Mouse (Mus musculus) erythroid progenitor cell, adult 5-6 weeks (primary cell): ENCODE results near the gene Dnajc14. TPM values are rescaled to one million over a fixed set of nuclear protein-coding genes. Genes with fewer than 3 reads are reported as not detected.
"Not testable (repeated sequence)": the region's sequence is repeated elsewhere in the genome, so short reads cannot be mapped to it uniquely, and the experiment has no call there.

Source experiments
- ATAC-seq: replicated peaks from 2 replicates; pipeline ENCODE4 v1.8.0; 2016; ENCODE audit warnings: moderate number of reproducible peaks, mild to moderate bottlenecking, moderate TSS enrichment, inconsistent platforms; ENCODE audit not compliant: poor library complexity, low FRiP score, severe bottlenecking
- total RNA-seq, 2 experiments: library from RNA; stranded (forward) in 1 of 2; stranded (reverse) in 1 of 2; fragments of 150-400 nt in 1 of 2; fragments of 186-747, 209-891 nt in 1 of 2; gene quantifications; 2 replicates each; pipeline versions ENCODE4 v1.2.3 to v1.2.4; 2015 to 2017; ENCODE audit warnings: low replicate concordance in 2 of 2

The Dnajc14 gene
- total RNA-seq, 2 experiments from 2014 or later: 15.5 to 23.5 TPM

GRCm38 (mm10) chr10:128817033-128817432 is 13.2 kb downstream of the Dnajc14 start, which contains the start of gene Sarnp:
Sarnp (plus strand) TSS chr10:128817333.
- ATAC-seq: no peak

GRCm38 (mm10) chr10:128820217-128820616 is 16.4 kb downstream of the Dnajc14 start:
- ATAC-seq: no peak

GRCm38 (mm10) chr10:128821358-128822056 is 17.6 kb downstream of the Dnajc14 start, which contains the start of gene Ormdl2:
Ormdl2 (minus strand) TSS chr10:128821645.
- ATAC-seq: peak; percentile 98

- no peak for ATAC-seq
Measured at GRCm38 (mm10) chr10:128822135-128822534, 18.3 kb downstream of the Dnajc14 start.

GRCm38 (mm10) chr10:128823087-128823486 is 19.2 kb downstream of the Dnajc14 start:
- not testable (repeated sequence) for ATAC-seq

- no peak for ATAC-seq
Measured at GRCm38 (mm10) chr10:128823821-128824220, 20.0 kb downstream of the Dnajc14 start.

GRCm38 (mm10) chr10:128837400-128837799 is 33.5 kb downstream of the Dnajc14 start:
- no peak for ATAC-seq

- no peak for ATAC-seq
Measured at GRCm38 (mm10) chr10:128839434-128839833, 35.6 kb downstream of the Dnajc14 start.

- ATAC-seq: no peak; the same call in 1 of the 2 replicates
Measured at GRCm38 (mm10) chr10:128840612-128841011, 36.8 kb downstream of the Dnajc14 start.

GRCm38 (mm10) chr10:128843260-128843659 is 39.4 kb downstream of the Dnajc14 start:
- no peak for ATAC-seq

- no peak for ATAC-seq
Measured at GRCm38 (mm10) chr10:128845516-128845915, 41.7 kb downstream of the Dnajc14 start.

- ATAC-seq: no peak
Measured at GRCm38 (mm10) chr10:128846664-128847063, 42.8 kb downstream of the Dnajc14 start.

GRCm38 (mm10) chr10:128848426-128848825 is 44.6 kb downstream of the Dnajc14 start:
- ATAC-seq: no peak

- no peak for ATAC-seq
Measured at GRCm38 (mm10) chr10:128850339-128850738, 46.5 kb downstream of the Dnajc14 start.

GRCm38 (mm10) chr10:128861176-128861575 is 57.3 kb downstream of the Dnajc14 start:
- ATAC-seq: no peak

GRCm38 (mm10) chr10:128866042-128866441 is 62.2 kb downstream of the Dnajc14 start:
- no peak for ATAC-seq

GRCm38 (mm10) chr10:128866518-128866917 is 62.7 kb downstream of the Dnajc14 start:
- no peak for ATAC-seq

Other genes starting within 250 kb of the Dnajc14 start
- 122 and 141 TPM in 2 replicates for gene Pa2g4, start 238.1 kb upstream of the Dnajc14 start, total RNA-seq (2015; ENCODE audit: low replicate concordance)
- 87.7 and 97.9 TPM in 2 replicates for gene Pa2g4, start 238.1 kb upstream of the Dnajc14 start, total RNA-seq (2017; ENCODE audit: low replicate concordance)
- gene Erbb3, start 214.4 kb upstream of the Dnajc14 start, total RNA-seq (2015; ENCODE audit: low replicate concordance): 0.84 and 1.1 TPM in 2 replicates
- gene Erbb3, start 214.4 kb upstream of the Dnajc14 start, total RNA-seq (2017; ENCODE audit: low replicate concordance): 0.39 and 0.53 TPM in 2 replicates
- 581 and 593 TPM in 2 replicates for gene Rps26, start 177.3 kb upstream of the Dnajc14 start, total RNA-seq (2015; ENCODE audit: low replicate concordance)
- gene Rps26, start 177.3 kb upstream of the Dnajc14 start, total RNA-seq (2017; ENCODE audit: low replicate concordance): 151 and 338 TPM in 2 replicates
- gene Ikzf4, start 158.1 kb upstream of the Dnajc14 start, total RNA-seq (2015; ENCODE audit: low replicate concordance): not detected in 2 replicates
- gene Ikzf4, start 158.1 kb upstream of the Dnajc14 start, total RNA-seq (2017; ENCODE audit: low replicate concordance): not detected in 2 replicates
- gene Suox, start 130.0 kb upstream of the Dnajc14 start, total RNA-seq (2015; ENCODE audit: low replicate concordance): 21.4 and 35.7 TPM in 2 replicates
- gene Suox, start 130.0 kb upstream of the Dnajc14 start, total RNA-seq (2017; ENCODE audit: low replicate concordance): 27.7 and 43.4 TPM in 2 replicates
- 30.6 and 54.1 TPM in 2 replicates for gene Rab5b, start 107.8 kb upstream of the Dnajc14 start, total RNA-seq (2015; ENCODE audit: low replicate concordance)
- gene Rab5b, start 107.8 kb upstream of the Dnajc14 start, total RNA-seq (2017; ENCODE audit: low replicate concordance): 37.7 and 46.8 TPM in 2 replicates
- gene Pmel, start 99.9 kb upstream of the Dnajc14 start, total RNA-seq (2015; ENCODE audit: low replicate concordance): not detected in 2 replicates
- gene Pmel, start 99.9 kb upstream of the Dnajc14 start, total RNA-seq (2017; ENCODE audit: low replicate concordance): 0.39 TPM in 1 of 2 replicates, not detected in the other
- 111 and 124 TPM in 2 replicates for gene Cdk2, start 99.0 kb upstream of the Dnajc14 start, total RNA-seq (2015; ENCODE audit: low replicate concordance)
- gene Cdk2, start 99.0 kb upstream of the Dnajc14 start, total RNA-seq (2017; ENCODE audit: low replicate concordance): 62.0 and 73.5 TPM in 2 replicates
- 9.6 and 16.2 TPM in 2 replicates for gene Dgka, start 59.2 kb upstream of the Dnajc14 start, total RNA-seq (2015; ENCODE audit: low replicate concordance)
- 2.5 and 9.6 TPM in 2 replicates for gene Dgka, start 59.2 kb upstream of the Dnajc14 start, total RNA-seq (2017; ENCODE audit: low replicate concordance)
- gene Pym1, start 56.2 kb upstream of the Dnajc14 start, total RNA-seq (2015; ENCODE audit: low replicate concordance): 13.8 and 19.5 TPM in 2 replicates
- 15.5 and 19.7 TPM in 2 replicates for gene Pym1, start 56.2 kb upstream of the Dnajc14 start, total RNA-seq (2017; ENCODE audit: low replicate concordance)
- 1.3 and 1.4 TPM in 2 replicates for gene Mmp19, start 13.2 kb upstream of the Dnajc14 start, total RNA-seq (2015; ENCODE audit: low replicate concordance)
- 0.90 and 1.9 TPM in 2 replicates for gene Mmp19, start 13.2 kb upstream of the Dnajc14 start, total RNA-seq (2017; ENCODE audit: low replicate concordance)
- gene Tmem198b, start 308 bp downstream of the Dnajc14 start, total RNA-seq (2015; ENCODE audit: low replicate concordance): 6.5 TPM in 1 of 2 replicates, not detected in the other
- 0.26 and 2.0 TPM in 2 replicates for gene Tmem198b, start 308 bp downstream of the Dnajc14 start, total RNA-seq (2017; ENCODE audit: low replicate concordance)
- gene Sarnp, start 13.3 kb downstream of the Dnajc14 start, total RNA-seq (2015; ENCODE audit: low replicate concordance): 151 and 206 TPM in 2 replicates
- gene Sarnp, start 13.3 kb downstream of the Dnajc14 start, total RNA-seq (2017; ENCODE audit: low replicate concordance): 162 and 172 TPM in 2 replicates
- gene Ormdl2, start 17.6 kb downstream of the Dnajc14 start, total RNA-seq (2015; ENCODE audit: low replicate concordance): 32.7 and 45.4 TPM in 2 replicates
- 23.9 and 91.4 TPM in 2 replicates for gene Ormdl2, start 17.6 kb downstream of the Dnajc14 start, total RNA-seq (2017; ENCODE audit: low replicate concordance)
- gene Gdf11, start 87.7 kb downstream of the Dnajc14 start, total RNA-seq (2015; ENCODE audit: low replicate concordance): 0.36 TPM in 1 of 2 replicates, not detected in the other
- not detected in 2 replicates for gene Gdf11, start 87.7 kb downstream of the Dnajc14 start, total RNA-seq (2017; ENCODE audit: low replicate concordance)
- gene Cd63, start 96.9 kb downstream of the Dnajc14 start, total RNA-seq (2015; ENCODE audit: low replicate concordance): 57.4 and 85.1 TPM in 2 replicates
- gene Cd63, start 96.9 kb downstream of the Dnajc14 start, total RNA-seq (2017; ENCODE audit: low replicate concordance): 17.7 and 28.4 TPM in 2 replicates
- gene Rdh5, start 118.8 kb downstream of the Dnajc14 start, total RNA-seq (2015; ENCODE audit: low replicate concordance): 11.7 TPM in 1 of 2 replicates, not detected in the other
- 20.1 TPM in 1 of 2 replicates, not detected in the other for gene Rdh5, start 118.8 kb downstream of the Dnajc14 start, total RNA-seq (2017; ENCODE audit: low replicate concordance)
- gene Bloc1s1, start 120.0 kb downstream of the Dnajc14 start, total RNA-seq (2015; ENCODE audit: low replicate concordance): 49.0 and 51.2 TPM in 2 replicates
- 15.5 and 37.2 TPM in 2 replicates for gene Bloc1s1, start 120.0 kb downstream of the Dnajc14 start, total RNA-seq (2017; ENCODE audit: low replicate concordance)
- not detected in 2 replicates for gene Itga7, start 129.8 kb downstream of the Dnajc14 start, total RNA-seq (2015; ENCODE audit: low replicate concordance)
- not detected in 2 replicates for gene Itga7, start 129.8 kb downstream of the Dnajc14 start, total RNA-seq (2017; ENCODE audit: low replicate concordance)
- gene Mettl7b, start 156.9 kb downstream of the Dnajc14 start, total RNA-seq (2015; ENCODE audit: low replicate concordance): not detected in 2 replicates
- not detected in 2 replicates for gene Mettl7b, start 156.9 kb downstream of the Dnajc14 start, total RNA-seq (2017; ENCODE audit: low replicate concordance)
- not detected in 2 replicates for gene Olfr9, start 185.4 kb downstream of the Dnajc14 start, total RNA-seq (2015; ENCODE audit: low replicate concordance)
- not detected in 2 replicates for gene Olfr9, start 185.4 kb downstream of the Dnajc14 start, total RNA-seq (2017; ENCODE audit: low replicate concordance)
- not detected in 2 replicates for gene Olfr763, start 206.7 kb downstream of the Dnajc14 start, total RNA-seq (2015; ENCODE audit: low replicate concordance)
- not detected in 2 replicates for gene Olfr763, start 206.7 kb downstream of the Dnajc14 start, total RNA-seq (2017; ENCODE audit: low replicate concordance)
- gene Olfr764-ps1, start 235.8 kb downstream of the Dnajc14 start, total RNA-seq (2015; ENCODE audit: low replicate concordance): not detected in 2 replicates
- not detected in 2 replicates for gene Olfr764-ps1, start 235.8 kb downstream of the Dnajc14 start, total RNA-seq (2017; ENCODE audit: low replicate concordance)
- gene Olfr765, start 245.9 kb downstream of the Dnajc14 start, total RNA-seq (2015; ENCODE audit: low replicate concordance): not detected in 2 replicates
- not detected in 2 replicates for gene Olfr765, start 245.9 kb downstream of the Dnajc14 start, total RNA-seq (2017; ENCODE audit: low replicate concordance)